Mouse (Mus musculus) liver, postnatal 0 days (tissue): ENCODE results near the gene Grin3a. TPM values are rescaled to one million over a fixed set of nuclear protein-coding genes. Genes with fewer than 3 reads are reported as not detected.
A peak's percentile ranks its signal among the peaks of the same experiment; 100 is the strongest.
"Not testable (repeated sequence)": the region's sequence is repeated elsewhere in the genome, so short reads cannot be mapped to it uniquely, and the experiment has no call there.

Experiments
- ATAC-seq: fragments of 200-750 bp; cut with Nextera tagmentation; 2 replicates; pipeline ENCODE4 v1.8.0; 2017; ENCODE audit warnings: mild to moderate bottlenecking, moderate library complexity
- DNase-seq: peaks from one replicate; pipeline ENCODE4 v3.0.0-alpha.2; 2016
- H3K27ac ChIP-seq: fragments of 300-500 bp; sonication (generic); 2 replicates; pipeline ENCODE4 v1.5.1; 2014; ENCODE audit warnings: antibody characterized with exemption, moderate library complexity, mild to moderate bottlenecking, low read depth
- H3K27me3 ChIP-seq: fragments of 300-500 bp; sonication (generic); 2 replicates; pipeline ENCODE4 v1.6.1; 2014; ENCODE audit warnings: low read length, control low read depth, mixed read lengths; ENCODE audit not compliant: insufficient read depth
- H3K36me3 ChIP-seq: fragments of 300-500 bp; sonication (generic); replicated peaks from 2 replicates; pipeline ENCODE4 v1.6.1; 2014; ENCODE audit warnings: mild to moderate bottlenecking, control low read depth, low read length, moderate library complexity, mixed read lengths; ENCODE audit not compliant: insufficient read depth
- H3K4me1 ChIP-seq: fragments of 300-500 bp; sonication (generic); 2 replicates; pipeline ENCODE4 v1.6.1; 2014; ENCODE audit warnings: antibody characterized with exemption, mild to moderate bottlenecking, control low read depth; ENCODE audit not compliant: insufficient read depth
- H3K4me2 ChIP-seq: fragments of 300-500 bp; sonication (generic); 2 replicates; pipeline ENCODE4 v1.6.1; 2014; ENCODE audit warnings: low read depth, mild to moderate bottlenecking, low read length, moderate library complexity, mixed read lengths
- H3K4me3 ChIP-seq: fragments of 300-500 bp; sonication (generic); 2 replicates; pipeline ENCODE4 v1.5.1; 2014; ENCODE audit warnings: low read depth, low read length
- H3K9ac ChIP-seq: fragments of 300-500 bp; sonication (generic); replicated peaks from 2 replicates; pipeline ENCODE4 v1.6.1; 2014; ENCODE audit warnings: mild to moderate bottlenecking, moderate library complexity
- H3K9me3 ChIP-seq: fragments of 300-500 bp; sonication (generic); 2 replicates; pipeline ENCODE4 v1.6.1; 2016; ENCODE audit warnings: mild to moderate bottlenecking, control low read depth, low read length, mixed read lengths
- CTCF ChIP-seq: sonication (generic); IDR thresholded peaks from 2 replicates; pipeline ENCODE4 v1.5.1; 2016; ENCODE audit warnings: antibody characterized with exemption, low read depth
- EP300 ChIP-seq: IDR thresholded peaks from 2 replicates; pipeline ENCODE4 v1.6.1; 2016; ENCODE audit warnings: antibody characterized with exemption, low read depth, mild to moderate bottlenecking
- WGBS: fragments of 180-500 bp; shearing (Covaris S2); extraction: QIAGEN DNeasy Blood & Tissue Kit; methylation state at CpG from one replicate; pipeline ENCODE4 v1.1.7; 2014; ENCODE audit not compliant: insufficient replicate concordance; 5-methylcytosine and 5-hydroxymethylcytosine counted together
- polyA plus RNA-seq: library from polyadenylated mRNA; unstranded; fragments of >200 nt; fragmentation: Nextera tagmentation; extraction: Ambion mirVana; gene quantifications from 2 replicates; pipeline ENCODE4 v1.2.1, GENCODE M21; 2015

The Grin3a gene
- polyA plus RNA-seq, 1 experiment from 2014 or later: not detected

- H3K9ac ChIP-seq: peak within 1 kb of the TSS; percentile 89
- peak; percentile 95 for DNase-seq
- H3K27ac ChIP-seq: peak within 1 kb of the TSS; percentile 92
- peak; percentile 96 for ATAC-seq
- 0 out of 2 replicates have a peak, but pooled peaks cover 8% of the 10 kb centered on the region for H3K4me1 ChIP-seq
- peak within 1 kb of the TSS; percentile 92 for H3K4me3 ChIP-seq
- peak within 1 kb of the TSS; percentile 84 for H3K4me2 ChIP-seq
- no peaks in the 10 kb centered on the region for H3K9me3 ChIP-seq
- TF ChIP-seq EP300 (no peak), CTCF (no peak)
- WGBS: 3% methylated on average over 37 of the region's 37 CpGs
- no peaks in the 10 kb centered on the region for H3K27me3 ChIP-seq
- peaks cover 27% of the 10 kb centered on the region for H3K36me3 ChIP-seq
Measured at GRCm38 (mm10) chr4:49631319-49632138, 214.0 kb downstream of the Grin3a start, which contains the start of gene Rnf20. Rnf20 (plus strand) TSS chr4:49632006.

GRCm38 (mm10) chr4:49628941-49629340 lies 216.6 kb downstream of the Grin3a start:
- Histone ChIP-seq H3K27me3 (no peaks in the 10 kb centered on the region), H3K4me2 (no peak overlapping the region), H3K4me1 (0 out of 2 replicates have a peak, but pooled peaks cover 8% of the 10 kb centered on the region), H3K4me3 (no peak overlapping the region), H3K27ac (no peak overlapping the region), H3K9ac (no peak overlapping the region), H3K9me3 (no peaks in the 10 kb centered on the region), H3K36me3 (peaks cover 3% of the 10 kb centered on the region; the same call in 1 of the 2 replicates)
- DNase-seq: no peak
- TF ChIP-seq EP300 (no peak), CTCF (no peak)
- WGBS: 77% methylated on average over 5 of the region's 5 CpGs
- ATAC-seq: no peak

GRCm38 (mm10) chr4:49626973-49627372 lies 218.6 kb downstream of the Grin3a start:
- Histone ChIP-seq H3K9me3 (no peaks in the 10 kb centered on the region), H3K9ac (no peak overlapping the region), H3K4me2 (no peak overlapping the region), H3K4me3 (no peak overlapping the region), H3K4me1 (0 out of 2 replicates have a peak, but pooled peaks cover 5% of the 10 kb centered on the region), H3K36me3 (no peaks in the 10 kb centered on the region), H3K27ac (no peak overlapping the region), H3K27me3 (no peaks in the 10 kb centered on the region)
- ATAC-seq (no peak), DNase-seq (peak; percentile 79)
- no peak for TF ChIP-seq EP300
- TF ChIP-seq CTCF: peak; percentile 88
- 3% methylated on average over 3 of the region's 3 CpGs for WGBS

- not testable (repeated sequence) for H3K9ac ChIP-seq, H3K4me1 ChIP-seq, DNase-seq, H3K27ac ChIP-seq, H3K9me3 ChIP-seq, H3K36me3 ChIP-seq, H3K4me3 ChIP-seq, H3K27me3 ChIP-seq, H3K4me2 ChIP-seq, ATAC-seq
- 62% methylated on average over 4 of the region's 4 CpGs for WGBS
Measured at GRCm38 (mm10) chr4:49624969-49625368, 220.6 kb downstream of the Grin3a start.

GRCm38 (mm10) chr4:49623916-49624315 lies 221.6 kb downstream of the Grin3a start:
- H3K27me3 ChIP-seq: no peaks in the 10 kb centered on the region
- H3K4me1 ChIP-seq: no peaks in the 10 kb centered on the region
- H3K4me2 ChIP-seq: no peak overlapping the region
- no peak for DNase-seq
- no peak overlapping the region for H3K4me3 ChIP-seq
- H3K36me3 ChIP-seq: no peaks in the 10 kb centered on the region
- H3K9me3 ChIP-seq: no peaks in the 10 kb centered on the region
- 70% methylated on average over 4 of the region's 4 CpGs for WGBS
- no peak for ATAC-seq
- no peak overlapping the region for H3K9ac ChIP-seq
- no peak overlapping the region for H3K27ac ChIP-seq
- TF ChIP-seq CTCF (no peak), EP300 (no peak)

- Histone ChIP-seq H3K4me3 (no peak overlapping the region), H3K27ac (no peak overlapping the region), H3K4me2 (no peak overlapping the region), H3K4me1 (no peaks in the 10 kb centered on the region), H3K36me3 (no peaks in the 10 kb centered on the region), H3K9ac (no peak overlapping the region), H3K27me3 (no peaks in the 10 kb centered on the region), H3K9me3 (no peaks in the 10 kb centered on the region)
- DNase-seq (no peak), ATAC-seq (no peak)
- 78% methylated on average over 2 of the region's 2 CpGs for WGBS
- TF ChIP-seq CTCF: no peak
Measured at GRCm38 (mm10) chr4:49622272-49622671, 223.3 kb downstream of the Grin3a start.

- H3K4me1 ChIP-seq, H3K27ac ChIP-seq, H3K4me2 ChIP-seq, H3K9ac ChIP-seq, DNase-seq, H3K27me3 ChIP-seq, H3K4me3 ChIP-seq, H3K9me3 ChIP-seq, ATAC-seq, H3K36me3 ChIP-seq: not testable (repeated sequence)
- WGBS: 47% methylated on average over 7 of the region's 7 CpGs
Measured at GRCm38 (mm10) chr4:49619861-49620260, 225.7 kb downstream of the Grin3a start.
